8 mouse cellular contexts compared by ENCODE assay signal in the genomic region with DNA sequence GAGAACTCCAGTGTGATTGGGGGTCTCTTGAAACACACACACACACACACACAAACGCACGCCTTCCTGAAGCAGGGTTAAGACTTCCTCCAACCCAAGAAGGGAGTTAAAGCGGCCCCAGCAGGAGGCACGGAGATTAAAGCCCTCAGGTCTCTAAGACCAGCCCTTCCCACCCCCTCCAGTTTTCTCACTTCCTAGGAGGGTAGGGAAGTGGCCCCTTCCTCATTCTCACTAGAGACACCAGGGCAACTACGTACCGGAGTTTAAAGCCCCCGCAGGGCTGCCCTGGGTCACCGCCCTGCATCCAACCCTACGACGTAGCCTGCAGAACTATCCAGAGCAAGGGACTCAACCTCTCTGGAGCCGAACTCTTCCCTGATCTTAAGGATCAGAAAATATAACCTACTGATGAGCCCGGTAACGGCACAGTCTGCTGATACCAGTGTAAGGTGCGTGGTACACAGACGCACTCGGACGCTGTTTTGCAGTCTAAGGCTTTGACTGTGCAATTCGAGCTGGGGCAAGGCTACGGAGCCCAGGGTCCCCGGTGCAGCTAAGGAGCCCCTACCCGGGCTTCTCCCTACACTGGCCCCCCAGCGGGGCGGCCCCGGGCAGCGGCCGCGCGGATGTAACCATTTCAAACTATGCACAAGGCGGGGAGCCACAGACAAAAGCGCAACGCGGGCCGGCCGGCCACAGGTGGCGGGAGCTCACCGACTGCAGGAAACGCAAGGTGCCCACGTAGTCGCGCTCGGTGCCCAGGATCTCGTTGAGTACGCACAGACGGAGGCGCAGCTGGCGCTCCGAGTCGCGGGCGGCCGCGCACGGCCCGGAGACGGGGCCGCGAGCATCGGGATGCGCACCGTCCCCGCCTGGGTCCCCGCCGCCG. TPM values are rescaled to one million over a fixed set of nuclear protein-coding genes. Genes with fewer than 3 reads are reported as not detected.
DNase-seq lines count a peak whose midpoint lies in the region; ATAC-seq and TF ChIP-seq lines count a peak whose summit lies in the region.

No protein-coding gene starts in this region.

- H3K9ac ChIP-seq in forebrain, embryonic 15.5 days (replicated peaks) = peak overlapping the region; percentile 75
- peak overlapping the region; percentile 86 for H3K9ac ChIP-seq in liver, embryonic 11.5 days (ENCODE audit: low read depth, low read length)
- H3K9ac ChIP-seq in midbrain, postnatal 0 days (replicated peaks; ENCODE audit: low read length, poor library complexity, severe bottlenecking) = peak overlapping the region; percentile 61

- H3K9me3 ChIP-seq in forebrain, embryonic 15.5 days = no peaks in the 10 kb centered on the region
- no peaks in the 10 kb centered on the region for H3K9me3 ChIP-seq in liver, embryonic 11.5 days (ENCODE audit: control insufficient read depth, low read length)
- no peaks in the 10 kb centered on the region for H3K9me3 ChIP-seq in midbrain, postnatal 0 days (ENCODE audit: low read length)

- no peaks in the 10 kb centered on the region for H3K36me3 ChIP-seq in forebrain, embryonic 15.5 days
- no peaks in the 10 kb centered on the region for H3K36me3 ChIP-seq in liver, embryonic 11.5 days (ENCODE audit: control insufficient read depth, insufficient read depth, low read length)
- no peaks in the 10 kb centered on the region for H3K36me3 ChIP-seq in midbrain, postnatal 0 days (ENCODE audit: insufficient read depth, low read length)

- peaks cover 35% of the 10 kb centered on the region for H3K4me1 ChIP-seq in forebrain, embryonic 15.5 days
- H3K4me1 ChIP-seq in liver, embryonic 11.5 days (replicated peaks; ENCODE audit: control insufficient read depth, insufficient read depth, low read length) = peaks cover 38% of the 10 kb centered on the region
- H3K4me1 ChIP-seq in midbrain, postnatal 0 days (ENCODE audit: insufficient read depth, low read length) = 0 out of 2 replicates have a peak, but pooled peaks cover 3% of the 10 kb centered on the region

- H3K4me3 ChIP-seq in forebrain, embryonic 15.5 days = peak overlapping the region; percentile 82
- peak overlapping the region; percentile 84 for H3K4me3 ChIP-seq in liver, embryonic 11.5 days (ENCODE audit: low read depth, low read length)
- peak overlapping the region; percentile 69 for H3K4me3 ChIP-seq in midbrain, postnatal 0 days (ENCODE audit: low read depth, low read length)

- ATAC-seq in forebrain, embryonic 15.5 days (replicated peaks) = peak; percentile 80
- peak; percentile 43 for ATAC-seq in liver, embryonic 11.5 days (replicated peaks; ENCODE audit: low FRiP score)
- peak; percentile 70 for ATAC-seq in midbrain, postnatal 0 days (ENCODE audit: low FRiP score)

- intact Hi-C loops in heart, postnatal 25 days (cut with DNase I) = loop anchor here (5.0 kb wide), 2 partner anchors 64 to 106 kb away; no protein-coding TSS in a partner anchor

- peak; percentile 1; the same call in 1 of the 2 replicates for TF ChIP-seq CTCF in midbrain, postnatal 0 days (IDR thresholded peaks at IDR 0.05)

- DNase-seq in heart, adult 18-20 months = peak; percentile 35 to 69
- DNase-seq in heart, postnatal 25 days (ENCODE audit: low spot score) = no peak
- peak; percentile 76 for DNase-seq in ZHBTc4 (ENCODE audit: low read depth, low spot score)
- peak; percentile 71 for DNase-seq in induced T-regulatory cell, adult 2 months (ENCODE audit: low read depth)
- peak; percentile 77 for DNase-seq in liver, embryonic 11.5 days (ENCODE audit: low spot score)
- DNase-seq in midbrain, postnatal 0 days (ENCODE audit: low spot score) = peak; percentile 38
- peak; percentile 72 to 75 for DNase-seq in thymus, adult 18-20 months

- H3K4me2 ChIP-seq in forebrain, embryonic 15.5 days (replicated peaks) = peak overlapping the region; percentile 85
- H3K4me2 ChIP-seq in liver, embryonic 11.5 days = peak overlapping the region; percentile 98
- H3K4me2 ChIP-seq in midbrain, postnatal 0 days (ENCODE audit: low read depth, low read length, poor library complexity, severe bottlenecking) = peak overlapping the region; percentile 70

- peak overlapping the region; percentile 82 for H3K27ac ChIP-seq in forebrain, embryonic 15.5 days (replicated peaks)
- peak overlapping the region; percentile 74 for H3K27ac ChIP-seq in liver, embryonic 11.5 days (ENCODE audit: low read depth, low read length)
- peak overlapping the region; percentile 66 for H3K27ac ChIP-seq in midbrain, postnatal 0 days (ENCODE audit: low read depth, low read length)

- H3K27me3 ChIP-seq in forebrain, embryonic 15.5 days = no peaks in the 10 kb centered on the region
- no peaks in the 10 kb centered on the region for H3K27me3 ChIP-seq in liver, embryonic 11.5 days (replicated peaks; ENCODE audit: control insufficient read depth, insufficient read depth, low read length)
- H3K27me3 ChIP-seq in midbrain, postnatal 0 days (ENCODE audit: insufficient read depth, low read length) = no peaks in the 10 kb centered on the region

- under 1% methylated on average over 60 of the region's 64 CpGs for WGBS in forebrain, embryonic 15.5 days
- WGBS in liver, embryonic 11.5 days = under 1% methylated on average over 64 of the region's 64 CpGs
- under 1% methylated on average over 45 of the region's 64 CpGs for WGBS in midbrain, postnatal 0 days

RNA-seq across cellular contexts. Expression of a gene that starts 0.6 kb away (rescaled TPM):
- total RNA-seq in heart, adult 18-20 months (2021) = 1 to 10 TPM; 5.1 to 6.8 TPM
- 1 to 10 TPM; 5.9 to 6.6 TPM for total RNA-seq in heart, postnatal 25 days (2021)
- 38.8 and 43.9 TPM in 2 replicates for polyA plus RNA-seq in forebrain, embryonic 15.5 days (2015; fragmentation: Nextera tagmentation; extraction: Ambion mirVana)
- polyA plus RNA-seq in liver, embryonic 11.5 days (2014; fragmentation: Nextera tagmentation; extraction: Ambion mirVana) = 16.1 and 16.5 TPM in 2 replicates
- total RNA-seq in midbrain, postnatal 0 days (2014; rRNA removed) = 37.1 and 53.8 TPM in 2 replicates
- 17.4 and 18.0 TPM in 2 replicates for polyA plus RNA-seq in midbrain, postnatal 0 days (2015; fragmentation: Nextera tagmentation; extraction: Ambion mirVana)
